Mouse (Mus musculus) heart, embryonic 13.5 days (tissue): Measurements from ENCODE around the gene Pabpn1l. TPM values are rescaled to one million over a fixed set of nuclear protein-coding genes. Genes with fewer than 3 reads are reported as not detected.

Source experiments
- ATAC-seq: fragments of 200-750 bp; cut with Nextera tagmentation; 2 replicates; pipeline ENCODE4 v1.8.0; 2017; ENCODE audit warnings: moderate TSS enrichment; ENCODE audit not compliant: insufficient number of reproducible peaks, low FRiP score, low TSS enrichment; ENCODE audit errors: extremely low read depth
- H3K27ac ChIP-seq: fragments of 300-500 bp; sonication (generic); replicated peaks from 2 replicates; pipeline ENCODE4 v1.5.1; 2015; ENCODE audit warnings: moderate library complexity, mild to moderate bottlenecking, inconsistent platforms
- H3K27me3 ChIP-seq: fragments of 300-500 bp; sonication (generic); replicated peaks from 2 replicates; pipeline ENCODE4 v1.6.1; 2015; ENCODE audit warnings: mild to moderate bottlenecking, inconsistent platforms
- H3K36me3 ChIP-seq: fragments of 300-500 bp; sonication (generic); 2 replicates; pipeline ENCODE4 v1.6.1; 2015; ENCODE audit warnings: mild to moderate bottlenecking, inconsistent platforms
- H3K4me1 ChIP-seq: fragments of 300-500 bp; sonication (generic); 2 replicates; pipeline ENCODE4 v1.6.1; 2015; ENCODE audit warnings: inconsistent platforms
- H3K4me2 ChIP-seq: fragments of 300-500 bp; sonication (generic); 2 replicates; pipeline ENCODE4 v1.6.1; 2015; ENCODE audit warnings: inconsistent platforms, mild to moderate bottlenecking, moderate library complexity
- H3K4me3 ChIP-seq: fragments of 300-500 bp; sonication (generic); 2 replicates; pipeline ENCODE4 v1.5.1; 2015; ENCODE audit warnings: moderate library complexity, mild to moderate bottlenecking, inconsistent platforms
- H3K9ac ChIP-seq: fragments of 300-500 bp; sonication (generic); 2 replicates; pipeline ENCODE4 v1.6.1; 2015; ENCODE audit warnings: inconsistent platforms, mild to moderate bottlenecking, moderate library complexity
- H3K9me3 ChIP-seq: fragments of 300-500 bp; sonication (generic); 2 replicates; pipeline ENCODE4 v1.6.1; 2016; ENCODE audit warnings: inconsistent platforms
- WGBS: fragments of 180-500 bp; shearing (Covaris S2); methylation state at CpG from one replicate; pipeline ENCODE4 v1.1.7; 2015; ENCODE audit warnings: mixed read lengths; 5-methylcytosine and 5-hydroxymethylcytosine counted together
- polyA plus RNA-seq: library from polyadenylated mRNA; unstranded; fragments of >200 nt; fragmentation: Nextera tagmentation; extraction: Ambion mirVana; gene quantifications from 2 replicates; pipeline ENCODE4 v1.2.1, GENCODE M21; 2015

The Pabpn1l gene
- polyA plus RNA-seq, 1 experiment from 2014 or later = not detected

- Histone ChIP-seq H3K9me3 (no peaks in the 10 kb centered on the region), H3K4me3 (no peak overlapping the region), H3K4me2 (no peak overlapping the region), H3K36me3 (no peaks in the 10 kb centered on the region), H3K4me1 (peaks cover 72% of the 10 kb centered on the region), H3K27me3 (no peaks in the 10 kb centered on the region), H3K27ac (no peak overlapping the region), H3K9ac (no peak overlapping the region)
- 78% methylated on average over 2 of the region's 2 CpGs for WGBS
- no peak for ATAC-seq
Observed at GRCm38 (mm10) chr8:122661894-122662293, 39.4 kb upstream of the Pabpn1l start.

- peak overlapping the region; percentile 51 for H3K27ac ChIP-seq
- H3K4me3 ChIP-seq = no peak overlapping the region
- H3K9me3 ChIP-seq = no peaks in the 10 kb centered on the region
- no peaks in the 10 kb centered on the region for H3K27me3 ChIP-seq
- H3K36me3 ChIP-seq = no peaks in the 10 kb centered on the region
- peaks cover 70% of the 10 kb centered on the region for H3K4me1 ChIP-seq
- H3K9ac ChIP-seq = no peak overlapping the region
- 0 out of 2 replicates have a peak overlapping the region, but pooled peaks have one; percentile 0 for H3K4me2 ChIP-seq
- peak; percentile 28; the same call in 1 of the 2 replicates for ATAC-seq
- WGBS = 29% methylated on average over 7 of the region's 7 CpGs
Observed at GRCm38 (mm10) chr8:122661138-122661537, 38.6 kb upstream of the Pabpn1l start.

- no peaks in the 10 kb centered on the region for H3K36me3 ChIP-seq
- no peak overlapping the region for H3K27ac ChIP-seq
- no peaks in the 10 kb centered on the region for H3K27me3 ChIP-seq
- H3K9me3 ChIP-seq = no peaks in the 10 kb centered on the region
- H3K4me3 ChIP-seq = no peak overlapping the region
- no peak for ATAC-seq
- H3K4me2 ChIP-seq = no peak overlapping the region
- WGBS = 69% methylated on average over 2 of the region's 2 CpGs
- H3K9ac ChIP-seq = no peak overlapping the region
- H3K4me1 ChIP-seq = peaks cover 70% of the 10 kb centered on the region
Observed at GRCm38 (mm10) chr8:122660022-122660421, 37.5 kb upstream of the Pabpn1l start.

- H3K4me1 ChIP-seq = peaks cover 70% of the 10 kb centered on the region
- no peak for ATAC-seq
- WGBS = 83% methylated on average over 9 of the region's 9 CpGs
Observed at GRCm38 (mm10) chr8:122658807-122659160, 36.2 kb upstream of the Pabpn1l start.

GRCm38 (mm10) chr8:122658149-122658806, 35.7 kb upstream of the Pabpn1l start:
- Histone ChIP-seq H3K27me3 (peaks cover 4% of the 10 kb centered on the region; the same call in 1 of the 2 replicates), H3K9ac (no peak overlapping the region), H3K9me3 (no peaks in the 10 kb centered on the region), H3K4me3 (no peak overlapping the region), H3K27ac (no peak overlapping the region), H3K4me2 (no peak overlapping the region), H3K4me1 (peaks cover 70% of the 10 kb centered on the region), H3K36me3 (no peaks in the 10 kb centered on the region)
- ATAC-seq = no peak
- WGBS = 73% methylated on average over 10 of the region's 10 CpGs

More at GRCm38 (mm10) chr8:122658807-122659160, 36.2 kb upstream of the Pabpn1l start:
- no peaks in the 10 kb centered on the region for H3K36me3 ChIP-seq
- H3K9ac ChIP-seq = no peak overlapping the region
- no peaks in the 10 kb centered on the region for H3K9me3 ChIP-seq
- no peak overlapping the region for H3K4me2 ChIP-seq
- no peak overlapping the region for H3K4me3 ChIP-seq
- peaks cover 4% of the 10 kb centered on the region; the same call in 1 of the 2 replicates for H3K27me3 ChIP-seq
- no peak overlapping the region for H3K27ac ChIP-seq

- 51% methylated on average over 13 of the region's 13 CpGs for WGBS
- H3K4me2 ChIP-seq = 0 out of 2 replicates have a peak overlapping the region, but pooled peaks have one; percentile 14
- peaks cover 73% of the 10 kb centered on the region for H3K4me1 ChIP-seq
- H3K27ac ChIP-seq = no peak overlapping the region
- no peak overlapping the region for H3K4me3 ChIP-seq
- no peaks in the 10 kb centered on the region for H3K9me3 ChIP-seq
- no peak for ATAC-seq
- peaks cover 4% of the 10 kb centered on the region; the same call in 1 of the 2 replicates for H3K27me3 ChIP-seq
- H3K9ac ChIP-seq = no peak overlapping the region
- H3K36me3 ChIP-seq = no peaks in the 10 kb centered on the region
Observed at GRCm38 (mm10) chr8:122656056-122656999, 33.8 kb upstream of the Pabpn1l start.

- Histone ChIP-seq H3K4me3 (no peak overlapping the region), H3K9me3 (no peaks in the 10 kb centered on the region), H3K9ac (no peak overlapping the region), H3K27me3 (peaks cover 8% of the 10 kb centered on the region; the same call in 1 of the 2 replicates), H3K4me2 (no peak overlapping the region), H3K4me1 (peaks cover 68% of the 10 kb centered on the region), H3K36me3 (no peaks in the 10 kb centered on the region; the same call in 1 of the 2 replicates), H3K27ac (no peak overlapping the region)
- 63% methylated on average over 7 of the region's 7 CpGs for WGBS
- no peak for ATAC-seq
Observed at GRCm38 (mm10) chr8:122654768-122655167, 32.2 kb upstream of the Pabpn1l start.

- Histone ChIP-seq H3K27me3 (peaks cover 11% of the 10 kb centered on the region; the same call in 1 of the 2 replicates), H3K4me2 (no peak overlapping the region), H3K27ac (no peak overlapping the region), H3K9ac (peak overlapping the region; percentile 21; the same call in 1 of the 2 replicates), H3K4me3 (no peak overlapping the region), H3K9me3 (no peaks in the 10 kb centered on the region), H3K4me1 (peaks cover 55% of the 10 kb centered on the region), H3K36me3 (peaks cover 11% of the 10 kb centered on the region)
- no peak for ATAC-seq
- WGBS = 56% methylated on average over 6 of the region's 6 CpGs
Observed at GRCm38 (mm10) chr8:122652643-122653042, 30.1 kb upstream of the Pabpn1l start.

GRCm38 (mm10) chr8:122651326-122651921, 28.9 kb upstream of the Pabpn1l start:
- Histone ChIP-seq H3K9me3 (no peaks in the 10 kb centered on the region), H3K27me3 (peaks cover 11% of the 10 kb centered on the region; the same call in 1 of the 2 replicates), H3K36me3 (peaks cover 13% of the 10 kb centered on the region), H3K27ac (no peak overlapping the region), H3K9ac (no peak overlapping the region), H3K4me2 (no peak overlapping the region), H3K4me1 (peaks cover 58% of the 10 kb centered on the region), H3K4me3 (no peak overlapping the region)
- WGBS = 65% methylated on average over 16 of the region's 16 CpGs
- ATAC-seq = no peak

- WGBS = 78% methylated on average over 15 of the region's 15 CpGs
- Histone ChIP-seq H3K9ac (no peak overlapping the region), H3K27me3 (peaks cover 7% of the 10 kb centered on the region), H3K36me3 (peaks cover 19% of the 10 kb centered on the region), H3K27ac (no peak overlapping the region), H3K4me2 (no peak overlapping the region), H3K9me3 (no peaks in the 10 kb centered on the region), H3K4me3 (no peak overlapping the region), H3K4me1 (peaks cover 39% of the 10 kb centered on the region)
- ATAC-seq = no peak
Observed at GRCm38 (mm10) chr8:122648192-122648970, 25.8 kb upstream of the Pabpn1l start.
